Mouse (Mus musculus): ENCODE measurements around the gene Hoxd11.

GRCm38 (mm10) chr2:74679980-74680379 is 623 bp downstream of the Hoxd11 start:
- TF ChIP-seq CTCF (IDR thresholded peaks at IDR 0.05; ENCODE audit: insufficient read depth, low read depth, low read length), result no peak
- no peak for TF ChIP-seq POLR2A (IDR thresholded peaks at IDR 0.05; ENCODE audit: insufficient read depth, low read depth, low read length)
